Mouse (Mus musculus) liver, adult 2 months (tissue): Measurements from ENCODE around the gene Vti1a.

ENCODE experiments used
- CTCF ChIP-seq: fragments of 200-500 bp; IDR thresholded peaks from 2 replicates; pipeline ENCODE4 v1.5.1; 2011; ENCODE audit warnings: low read depth, low read length, control low read depth
- POLR2A ChIP-seq: fragments of 200-500 bp; IDR thresholded peaks from 2 replicates; pipeline ENCODE4 v1.6.1; 2011; ENCODE audit warnings: low read length, control low read depth; ENCODE audit not compliant: insufficient read depth; ENCODE audit errors: extremely low read depth

DNA sequence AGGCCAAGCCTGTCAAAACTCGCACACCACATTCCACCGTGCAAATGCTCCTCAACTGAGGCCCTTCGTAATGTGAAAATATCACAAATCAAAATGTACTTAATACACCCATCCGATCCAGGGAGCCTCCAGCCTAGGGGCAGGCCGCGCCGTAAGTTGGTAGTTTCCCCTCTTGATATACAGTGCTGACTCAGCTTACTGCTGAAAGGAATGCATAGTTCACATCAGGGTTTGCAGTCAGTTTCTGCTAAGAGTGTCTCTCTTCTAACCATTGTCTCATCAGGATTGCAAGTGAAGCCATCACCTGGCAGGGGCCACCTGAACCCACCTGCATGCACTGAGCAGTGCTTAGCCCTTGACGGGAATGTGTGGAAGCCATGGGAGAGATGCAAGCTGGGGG, 255.4 kb downstream of the Vti1a start:
- TF ChIP-seq POLR2A: no peak
- no peak for TF ChIP-seq CTCF
